Mouse (Mus musculus) neural tube, embryonic 10.5 days (tissue): ENCODE results near the gene Sergef.

Experiments used
- DNase-seq: peaks from one replicate; pipeline ENCODE4 v3.0.0-alpha.2; 2017; ENCODE audit warnings: low spot score; ENCODE audit errors: extremely low spot score

Sergef gene

GRCm38 (mm10) chr7:46410727-46411126 is 228.9 kb downstream of the Sergef start:
- no peak for DNase-seq

GRCm38 (mm10) chr7:46409204-46409789 is 230.3 kb downstream of the Sergef start:
- DNase-seq = no peak

GRCm38 (mm10) chr7:46408606-46409005 is 231.0 kb downstream of the Sergef start:
- no peak for DNase-seq

GRCm38 (mm10) chr7:46404756-46405155 is 234.9 kb downstream of the Sergef start:
- DNase-seq = no peak

GRCm38 (mm10) chr7:46403616-46404485 is 235.8 kb downstream of the Sergef start:
- no peak for DNase-seq

GRCm38 (mm10) chr7:46401371-46402180 is 238.0 kb downstream of the Sergef start:
- no peak for DNase-seq

GRCm38 (mm10) chr7:46400346-46400745 is 239.3 kb downstream of the Sergef start:
- DNase-seq = no peak

GRCm38 (mm10) chr7:46399676-46400075 is 239.9 kb downstream of the Sergef start:
- no peak for DNase-seq

GRCm38 (mm10) chr7:46398612-46399011 is 241.0 kb downstream of the Sergef start:
- no peak for DNase-seq

- no peak for DNase-seq
These were observed 241.8 kb downstream of the Sergef start for GRCm38 (mm10) chr7:46397732-46398333.

GRCm38 (mm10) chr7:46396928-46397731 is 242.5 kb downstream of the Sergef start:
- DNase-seq = peak; percentile 33

GRCm38 (mm10) chr7:46396231-46396927 is 243.2 kb downstream of the Sergef start, which contains the start of gene Kcnc1:
Gene Kcnc1 (plus strand): TSS chr7:46396497.
- DNase-seq = peak; percentile 86

- no peak for DNase-seq
These were observed 244.0 kb downstream of the Sergef start for GRCm38 (mm10) chr7:46395571-46395970.

GRCm38 (mm10) chr7:46394933-46395332 is 244.7 kb downstream of the Sergef start:
- no peak for DNase-seq

GRCm38 (mm10) chr7:46393718-46394511 is 245.7 kb downstream of the Sergef start:
- DNase-seq = no peak
